Mouse (Mus musculus): ENCODE data around the gene Sox10. TPM values are rescaled to one million over a fixed set of nuclear protein-coding genes. Genes with fewer than 3 reads are reported as not detected.
A peak's percentile ranks its signal among the peaks of the same experiment; 100 is the strongest.

Gene Sox10
- polyA plus RNA-seq, 1 experiment from 2014 or later: 1.5 TPM

DNA sequence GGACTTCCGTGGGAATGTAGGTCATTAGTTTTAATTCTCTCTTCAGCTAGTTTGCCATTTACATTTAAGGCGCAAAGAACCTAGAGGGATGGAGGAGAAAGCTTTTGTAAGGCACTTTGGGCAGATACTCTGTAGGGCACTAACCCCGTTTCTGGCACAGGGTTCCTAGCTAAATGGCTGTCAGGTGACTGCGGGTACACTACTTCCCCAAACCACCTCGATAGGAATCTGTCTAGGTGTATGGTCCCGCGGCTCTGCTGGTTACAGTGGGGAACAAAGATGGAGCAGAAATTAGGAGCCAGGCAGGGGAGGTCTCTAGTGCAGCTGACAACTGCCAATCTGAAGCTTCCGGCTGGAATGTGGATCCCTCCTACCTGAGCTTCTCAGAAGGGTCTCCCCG lies 55.0 kb downstream of the Sox10 start:
- H3K27me3 ChIP-seq (ENCODE audit: control insufficient read depth, insufficient read depth, low read length): no peaks in the 10 kb centered on the region
- no peak overlapping the region for H3K27ac ChIP-seq (replicated peaks; ENCODE audit: low read depth, low read length)
- H3K9me3 ChIP-seq (ENCODE audit: control insufficient read depth, low read length): no peaks in the 10 kb centered on the region
- H3K9ac ChIP-seq (replicated peaks; ENCODE audit: low read length): peak overlapping the region; percentile 92; the same call in 1 of the 2 replicates
- ATAC-seq (ENCODE audit: low FRiP score, low TSS enrichment): no peak
- WGBS: 18% methylated on average over 9 of the region's 9 CpGs
- peaks cover 7% of the 10 kb centered on the region for H3K36me3 ChIP-seq (ENCODE audit: control insufficient read depth, insufficient read depth, low read length)
- H3K4me1 ChIP-seq (ENCODE audit: control insufficient read depth, insufficient read depth, low read length): peaks cover 25% of the 10 kb centered on the region
- peak; percentile 14 for DNase-seq
- peak overlapping the region; percentile 98 for H3K4me2 ChIP-seq (ENCODE audit: low read length)
- peak overlapping the region; percentile 85 for H3K4me3 ChIP-seq (replicated peaks; ENCODE audit: low read depth, low read length)

GRCm38 (mm10) chr15:79109321-79109934 lies 55.6 kb downstream of the Sox10 start:
- Histone ChIP-seq H3K4me3 (replicated peaks; ENCODE audit: low read depth, low read length) (peak overlapping the region; percentile 85), H3K9me3 (ENCODE audit: control insufficient read depth, low read length) (no peaks in the 10 kb centered on the region), H3K36me3 (ENCODE audit: control insufficient read depth, insufficient read depth, low read length) (0 out of 2 replicates have a peak, but pooled peaks cover 2% of the 10 kb centered on the region), H3K27me3 (ENCODE audit: control insufficient read depth, insufficient read depth, low read length) (no peaks in the 10 kb centered on the region), H3K4me1 (ENCODE audit: control insufficient read depth, insufficient read depth, low read length) (peaks cover 25% of the 10 kb centered on the region), H3K9ac (replicated peaks; ENCODE audit: low read length) (peak overlapping the region; percentile 92), H3K27ac (replicated peaks; ENCODE audit: low read depth, low read length) (peak overlapping the region; percentile 77), H3K4me2 (ENCODE audit: low read length) (peak overlapping the region; percentile 98)
- peak; percentile 58 for DNase-seq
- ATAC-seq (ENCODE audit: low FRiP score, low TSS enrichment): peak; percentile 57
- under 1% methylated on average over 46 of the region's 46 CpGs for WGBS

DNA sequence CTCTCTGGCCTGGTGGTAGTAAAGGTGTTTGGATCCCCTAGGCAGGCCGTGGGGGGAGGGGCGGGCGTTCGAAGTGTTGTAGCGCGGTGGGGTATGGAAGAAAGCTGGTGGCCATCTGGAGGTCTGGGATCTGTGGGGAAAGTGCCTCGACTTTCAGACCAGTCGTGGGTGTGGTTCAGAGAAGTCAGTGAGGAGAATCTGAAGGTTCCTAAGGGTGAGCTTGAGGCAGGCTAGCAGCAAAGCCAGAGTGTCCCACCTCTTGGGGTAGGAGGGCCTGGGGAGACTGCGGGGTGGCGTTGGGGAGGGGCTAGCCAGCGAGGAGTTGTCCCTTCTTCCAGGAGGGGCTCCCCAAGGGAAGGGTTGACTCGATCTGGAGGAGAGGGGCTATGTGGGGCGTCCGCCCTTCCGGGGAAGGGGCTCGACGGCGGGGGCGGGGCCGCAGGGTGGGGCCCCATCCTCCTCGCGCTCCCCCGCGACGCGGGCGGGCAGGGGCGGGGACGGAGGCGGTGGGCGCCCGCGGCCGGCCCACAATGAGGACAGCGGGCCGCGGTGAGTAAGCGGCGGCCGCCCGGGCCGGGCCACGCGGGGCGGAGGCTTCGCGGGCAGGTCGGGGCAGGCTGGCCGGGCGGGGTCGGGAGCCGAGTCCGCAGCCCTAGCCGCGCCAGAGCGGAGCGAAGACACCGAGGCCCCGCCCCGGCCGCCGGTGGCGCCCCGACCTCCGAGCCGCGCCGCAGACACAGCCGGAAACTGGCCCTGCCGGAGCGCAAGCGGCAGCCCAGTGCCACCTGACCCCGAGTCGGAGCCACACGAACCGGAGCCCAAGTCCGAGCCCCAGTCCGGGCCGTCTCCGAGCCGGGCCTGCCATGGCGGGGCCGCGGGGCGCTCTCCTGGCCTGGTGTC lies 56.4 kb downstream of the Sox10 start, which contains the start of gene Micall1:
Gene Micall1 (plus strand): TSS at position 478 of the 900 bp plus-strand sequence.
- peak within 1 kb of the TSS; percentile 98 for H3K4me2 ChIP-seq (ENCODE audit: low read length)
- no peaks in the 10 kb centered on the region for H3K9me3 ChIP-seq (ENCODE audit: control insufficient read depth, low read length)
- peaks cover 25% of the 10 kb centered on the region for H3K4me1 ChIP-seq (ENCODE audit: control insufficient read depth, insufficient read depth, low read length)
- H3K27ac ChIP-seq (replicated peaks; ENCODE audit: low read depth, low read length): peak within 1 kb of the TSS; percentile 77
- 0 out of 2 replicates have a peak, but pooled peaks cover 2% of the 10 kb centered on the region for H3K36me3 ChIP-seq (ENCODE audit: control insufficient read depth, insufficient read depth, low read length)
- H3K27me3 ChIP-seq (ENCODE audit: control insufficient read depth, insufficient read depth, low read length): no peaks in the 10 kb centered on the region
- peak; percentile 77 for DNase-seq
- under 1% methylated on average over 66 of the region's 85 CpGs for WGBS
- ATAC-seq (ENCODE audit: low FRiP score, low TSS enrichment): peak; percentile 74
- H3K4me3 ChIP-seq (replicated peaks; ENCODE audit: low read depth, low read length): peak within 1 kb of the TSS; percentile 85
- H3K9ac ChIP-seq (replicated peaks; ENCODE audit: low read length): peak within 1 kb of the TSS; percentile 92

- Histone ChIP-seq H3K4me1 (ENCODE audit: control insufficient read depth, insufficient read depth, low read length) (peaks cover 25% of the 10 kb centered on the region), H3K9ac (replicated peaks; ENCODE audit: low read length) (peak overlapping the region; percentile 92; the same call in 1 of the 2 replicates), H3K4me2 (ENCODE audit: low read length) (peak overlapping the region; percentile 98), H3K27ac (replicated peaks; ENCODE audit: low read depth, low read length) (0 out of 2 replicates have a peak overlapping the region, but pooled peaks have one; percentile 77), H3K27me3 (ENCODE audit: control insufficient read depth, insufficient read depth, low read length) (no peaks in the 10 kb centered on the region), H3K36me3 (ENCODE audit: control insufficient read depth, insufficient read depth, low read length) (0 out of 2 replicates have a peak, but pooled peaks cover 1% of the 10 kb centered on the region), H3K9me3 (ENCODE audit: control insufficient read depth, low read length) (no peaks in the 10 kb centered on the region), H3K4me3 (replicated peaks; ENCODE audit: low read depth, low read length) (peak overlapping the region; percentile 85; the same call in 1 of the 2 replicates)
- ATAC-seq (ENCODE audit: low FRiP score, low TSS enrichment): no peak
- WGBS: 24% methylated on average over 7 of the region's 7 CpGs
- no peak for DNase-seq
Measured at GRCm38 (mm10) chr15:79107966-79108365, 57.1 kb downstream of the Sox10 start.

DNA sequence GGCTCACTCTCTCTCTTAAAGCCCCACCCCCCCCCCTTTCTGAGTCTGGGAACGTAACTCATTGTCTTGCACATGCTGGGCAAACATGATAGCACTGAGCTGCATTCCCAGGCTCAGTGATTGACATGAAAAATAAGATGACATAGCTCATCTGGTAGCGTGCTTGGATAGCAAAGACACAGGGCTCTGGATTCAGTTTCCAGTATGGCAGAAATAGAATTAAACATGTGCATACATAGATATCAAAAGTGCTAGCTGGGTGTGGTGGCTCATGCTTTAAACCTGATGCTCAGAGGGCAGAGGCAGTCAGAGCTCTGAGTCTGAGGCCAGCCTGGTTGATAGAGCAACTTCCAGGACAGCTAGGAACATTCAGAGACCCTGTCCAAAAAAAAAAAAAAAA lies 59.2 kb downstream of the Sox10 start:
- H3K9ac ChIP-seq (replicated peaks; ENCODE audit: low read length): no peak overlapping the region
- H3K9me3 ChIP-seq (ENCODE audit: control insufficient read depth, low read length): no peaks in the 10 kb centered on the region
- no peak for DNase-seq
- no peak overlapping the region for H3K4me2 ChIP-seq (ENCODE audit: low read length)
- no peaks in the 10 kb centered on the region for H3K27me3 ChIP-seq (ENCODE audit: control insufficient read depth, insufficient read depth, low read length)
- WGBS: 52% methylated on average over 2 of the region's 2 CpGs
- H3K4me3 ChIP-seq (replicated peaks; ENCODE audit: low read depth, low read length): no peak overlapping the region
- ATAC-seq (ENCODE audit: low FRiP score, low TSS enrichment): no peak
- no peaks in the 10 kb centered on the region for H3K36me3 ChIP-seq (ENCODE audit: control insufficient read depth, insufficient read depth, low read length)
- H3K27ac ChIP-seq (replicated peaks; ENCODE audit: low read depth, low read length): no peak overlapping the region
- H3K4me1 ChIP-seq (ENCODE audit: control insufficient read depth, insufficient read depth, low read length): peaks cover 21% of the 10 kb centered on the region

Other genes starting within 250 kb of the Sox10 start
- 13.8 and 101 TPM in 2 replicates for gene Lgals1, start 238.5 kb downstream of the Sox10 start, polyA plus RNA-seq (2014; fragmentation: Nextera tagmentation; extraction: Ambion mirVana)
- gene Nol12, start 230.3 kb downstream of the Sox10 start, polyA plus RNA-seq (2014; fragmentation: Nextera tagmentation; extraction: Ambion mirVana): 61.0 and 70.8 TPM in 2 replicates
- gene Triobp, start 217.5 kb downstream of the Sox10 start, polyA plus RNA-seq (2014; fragmentation: Nextera tagmentation; extraction: Ambion mirVana): 42.5 and 46.5 TPM in 2 replicates
- 94.4 and 154 TPM in 2 replicates for gene H1f0, start 136.8 kb downstream of the Sox10 start, polyA plus RNA-seq (2014; fragmentation: Nextera tagmentation; extraction: Ambion mirVana)
- not detected in 2 replicates for gene Galr3, start 123.4 kb downstream of the Sox10 start, polyA plus RNA-seq (2014; fragmentation: Nextera tagmentation; extraction: Ambion mirVana)
- gene Ankrd54, start 102.3 kb downstream of the Sox10 start, polyA plus RNA-seq (2014; fragmentation: Nextera tagmentation; extraction: Ambion mirVana): 50.2 and 52.6 TPM in 2 replicates
- gene Eif3l, start 90.1 kb downstream of the Sox10 start, polyA plus RNA-seq (2014; fragmentation: Nextera tagmentation; extraction: Ambion mirVana): 141 and 182 TPM in 2 replicates
- 11.8 and 11.9 TPM in 2 replicates for gene Micall1, start 56.3 kb downstream of the Sox10 start, polyA plus RNA-seq (2014; fragmentation: Nextera tagmentation; extraction: Ambion mirVana)
- gene Polr2f, start 24.2 kb downstream of the Sox10 start, polyA plus RNA-seq (2014; fragmentation: Nextera tagmentation; extraction: Ambion mirVana): 287 and 355 TPM in 2 replicates
- 14.0 and 17.3 TPM in 2 replicates for gene 1700088E04Rik, start 24.0 kb downstream of the Sox10 start, polyA plus RNA-seq (2014; fragmentation: Nextera tagmentation; extraction: Ambion mirVana)
- gene Pick1, start 63.9 kb upstream of the Sox10 start, polyA plus RNA-seq (2014; fragmentation: Nextera tagmentation; extraction: Ambion mirVana): 47.7 and 74.3 TPM in 2 replicates
- gene Gm49486, start 64.2 kb upstream of the Sox10 start, polyA plus RNA-seq (2014; fragmentation: Nextera tagmentation; extraction: Ambion mirVana): 1.6 TPM in 2 replicates
- gene Slc16a8, start 89.5 kb upstream of the Sox10 start, polyA plus RNA-seq (2014; fragmentation: Nextera tagmentation; extraction: Ambion mirVana): 0.28 and 0.34 TPM in 2 replicates
- 1.9 and 2.0 TPM in 2 replicates for gene Baiap2l2, start 120.3 kb upstream of the Sox10 start, polyA plus RNA-seq (2014; fragmentation: Nextera tagmentation; extraction: Ambion mirVana)
- gene Pla2g6, start 163.2 kb upstream of the Sox10 start, polyA plus RNA-seq (2014; fragmentation: Nextera tagmentation; extraction: Ambion mirVana): 26.0 and 28.2 TPM in 2 replicates
- gene Maff, start 181.4 kb upstream of the Sox10 start, polyA plus RNA-seq (2014; fragmentation: Nextera tagmentation; extraction: Ambion mirVana): 1.0 and 1.2 TPM in 2 replicates
- 32.2 and 36.6 TPM in 2 replicates for gene Tmem184b, start 238.3 kb upstream of the Sox10 start, polyA plus RNA-seq (2014; fragmentation: Nextera tagmentation; extraction: Ambion mirVana)